Mouse (Mus musculus) liver, embryonic 16.5 days (tissue): Measurements from ENCODE around the gene Ccdc130. TPM values are rescaled to one million over a fixed set of nuclear protein-coding genes. Genes with fewer than 3 reads are reported as not detected.

Experiments
- ATAC-seq: fragments of 200-750 bp; cut with Nextera tagmentation; 2 replicates; pipeline ENCODE4 v1.8.0; 2017; ENCODE audit warnings: low read depth, mild to moderate bottlenecking, moderate number of reproducible peaks, moderate library complexity
- H3K27ac ChIP-seq: fragments of 300-500 bp; sonication (generic); 2 replicates; pipeline ENCODE4 v1.5.1; 2014; ENCODE audit warnings: mild to moderate bottlenecking, low read length
- H3K27me3 ChIP-seq: fragments of 300-500 bp; sonication (generic); 2 replicates; pipeline ENCODE4 v1.6.1; 2014; ENCODE audit warnings: low read depth, low read length, mixed read lengths; ENCODE audit not compliant: control insufficient read depth, insufficient read depth
- H3K36me3 ChIP-seq: fragments of 300-500 bp; sonication (generic); 2 replicates; pipeline ENCODE4 v1.6.1; 2014; ENCODE audit warnings: mild to moderate bottlenecking; ENCODE audit not compliant: control insufficient read depth, insufficient read depth
- H3K4me1 ChIP-seq: fragments of 300-500 bp; sonication (generic); 2 replicates; pipeline ENCODE4 v1.6.1; 2014; ENCODE audit warnings: low read depth, low read length, mixed read lengths; ENCODE audit not compliant: control insufficient read depth
- H3K4me2 ChIP-seq: fragments of 300-500 bp; sonication (generic); 2 replicates; pipeline ENCODE4 v1.6.1; 2014; ENCODE audit warnings: low read depth, low read length, mixed read lengths
- H3K4me3 ChIP-seq: fragments of 300-500 bp; sonication (generic); 2 replicates; pipeline ENCODE4 v1.5.1; 2014; ENCODE audit warnings: low read depth, mild to moderate bottlenecking, low read length
- H3K9ac ChIP-seq: fragments of 300-500 bp; sonication (generic); 2 replicates; pipeline ENCODE4 v1.6.1; 2014; ENCODE audit warnings: low read depth, low read length
- H3K9me3 ChIP-seq: fragments of 300-500 bp; sonication (generic); replicated peaks from 2 replicates; pipeline ENCODE4 v1.6.1; 2016; ENCODE audit warnings: low read length; ENCODE audit not compliant: control insufficient read depth
- WGBS: fragments of 180-500 bp; shearing (Covaris S2); extraction: QIAGEN DNeasy Blood & Tissue Kit; methylation state at CpG from one replicate; pipeline ENCODE4 v1.1.7; 2014; ENCODE audit not compliant: insufficient replicate concordance; 5-methylcytosine and 5-hydroxymethylcytosine counted together
- polyA plus RNA-seq: library from polyadenylated mRNA; unstranded; fragments of >200 nt; fragmentation: Nextera tagmentation; extraction: Ambion mirVana; gene quantifications from 2 replicates; pipeline ENCODE4 v1.2.1, GENCODE M21; 2015

The Ccdc130 gene
- polyA plus RNA-seq, 1 experiment from 2014 or later = 6.2 TPM

DNA sequence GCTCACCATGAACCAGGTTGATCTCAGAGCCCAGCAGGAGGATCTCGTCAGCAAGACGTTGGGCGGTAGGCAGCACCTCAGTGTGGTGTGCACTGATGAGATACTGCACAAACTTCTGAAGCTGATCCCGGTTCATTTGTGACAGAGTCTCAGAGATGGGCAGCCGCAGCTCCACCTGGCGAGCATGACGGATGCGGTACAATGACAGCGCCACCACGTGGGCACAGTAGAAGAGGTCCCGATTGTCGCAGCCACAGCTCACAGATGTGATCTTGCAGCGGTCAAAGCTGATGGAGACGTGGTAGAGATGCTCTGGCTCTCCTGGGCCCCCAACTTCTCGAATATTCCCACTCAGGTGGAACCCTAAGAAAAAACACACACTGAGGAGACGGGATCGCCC lies 39.4 kb downstream of the Ccdc130 start:
- H3K9me3 ChIP-seq = no peaks in the 10 kb centered on the region
- 67% methylated on average over 17 of the region's 17 CpGs for WGBS
- H3K36me3 ChIP-seq = no peaks in the 10 kb centered on the region
- ATAC-seq = no peak
- H3K4me2 ChIP-seq = no peak overlapping the region
- H3K27me3 ChIP-seq = no peaks in the 10 kb centered on the region
- peaks cover 4% of the 10 kb centered on the region for H3K4me1 ChIP-seq
- H3K27ac ChIP-seq = no peak overlapping the region
- no peak overlapping the region for H3K4me3 ChIP-seq
- H3K9ac ChIP-seq = no peak overlapping the region

- Histone ChIP-seq H3K27ac (no peak overlapping the region), H3K27me3 (no peaks in the 10 kb centered on the region), H3K9me3 (no peaks in the 10 kb centered on the region), H3K36me3 (no peaks in the 10 kb centered on the region), H3K4me2 (no peak overlapping the region), H3K4me3 (no peak overlapping the region), H3K4me1 (peaks cover 5% of the 10 kb centered on the region), H3K9ac (no peak overlapping the region)
- 73% methylated on average over 21 of the region's 21 CpGs for WGBS
- ATAC-seq = no peak
Observed at GRCm38 (mm10) chr8:84223322-84224029, 46.7 kb downstream of the Ccdc130 start.

DNA sequence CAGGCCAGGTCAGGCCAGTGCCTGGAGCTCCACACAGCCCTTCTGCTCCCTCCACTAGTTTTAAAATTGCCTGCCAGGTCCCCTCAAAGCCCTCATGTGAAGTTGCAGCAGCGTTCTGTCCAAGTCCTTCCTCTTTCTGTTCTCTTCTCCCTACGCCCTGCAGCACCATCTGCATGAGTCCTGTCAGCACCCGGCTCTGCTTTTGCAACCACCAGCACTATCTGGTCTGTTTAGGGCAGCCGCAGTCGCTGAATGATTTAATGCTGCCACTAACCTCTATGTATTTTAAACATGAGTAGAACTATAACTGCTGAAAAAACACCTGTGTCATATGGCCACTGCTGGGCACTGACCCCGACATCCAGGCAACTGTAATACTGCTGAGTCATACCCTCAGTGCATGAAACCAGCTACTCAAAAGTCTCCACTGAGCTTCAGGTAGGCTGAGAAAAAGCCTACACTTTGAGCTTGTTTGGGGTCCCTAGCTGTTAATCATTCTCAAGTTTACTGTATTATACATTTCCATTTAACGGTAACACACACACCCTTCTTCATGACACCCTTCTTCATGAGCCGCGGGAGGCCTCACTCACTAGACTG lies 47.5 kb downstream of the Ccdc130 start:
- H3K27ac ChIP-seq = peak overlapping the region; percentile 13; the same call in 1 of the 2 replicates
- 48% methylated on average over 9 of the region's 9 CpGs for WGBS
- H3K4me3 ChIP-seq = no peak overlapping the region
- no peaks in the 10 kb centered on the region for H3K27me3 ChIP-seq
- no peaks in the 10 kb centered on the region for H3K36me3 ChIP-seq
- H3K9ac ChIP-seq = no peak overlapping the region
- ATAC-seq = no peak; the same call in 1 of the 2 replicates
- no peaks in the 10 kb centered on the region for H3K9me3 ChIP-seq
- peaks cover 5% of the 10 kb centered on the region for H3K4me1 ChIP-seq
- no peak overlapping the region for H3K4me2 ChIP-seq

DNA sequence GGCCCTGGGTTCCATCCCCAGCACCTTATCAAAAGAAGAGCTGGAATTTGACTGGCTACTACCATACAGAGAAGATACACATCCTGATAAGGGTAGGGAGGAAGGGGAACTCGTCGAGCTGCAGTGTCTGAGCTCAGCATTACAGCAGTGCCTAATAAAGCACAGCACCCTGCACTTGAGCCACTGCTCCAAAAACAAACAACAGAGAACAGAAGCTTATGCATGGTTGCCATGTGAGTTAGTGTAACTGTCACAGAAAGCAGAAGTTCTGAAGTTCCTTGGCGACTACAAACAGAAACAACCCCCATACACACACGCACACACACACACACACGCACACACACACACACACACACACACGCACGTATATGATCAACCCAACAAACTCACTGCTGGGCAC lies 50.1 kb downstream of the Ccdc130 start:
- Histone ChIP-seq H3K4me1 (peaks cover 5% of the 10 kb centered on the region), H3K9ac (no peak overlapping the region), H3K4me2 (no peak overlapping the region), H3K36me3 (0 out of 2 replicates have a peak, but pooled peaks cover 2% of the 10 kb centered on the region), H3K9me3 (no peaks in the 10 kb centered on the region), H3K27me3 (no peaks in the 10 kb centered on the region), H3K4me3 (no peak overlapping the region), H3K27ac (no peak overlapping the region)
- 0 out of 2 replicates have a peak, but pooled peaks have one; percentile 22 for ATAC-seq
- WGBS = 37% methylated on average over 7 of the region's 7 CpGs

- Histone ChIP-seq H3K4me1 (peaks cover 5% of the 10 kb centered on the region), H3K9me3 (no peaks in the 10 kb centered on the region), H3K4me2 (no peak overlapping the region), H3K9ac (no peak overlapping the region), H3K36me3 (0 out of 2 replicates have a peak, but pooled peaks cover 2% of the 10 kb centered on the region), H3K4me3 (no peak overlapping the region), H3K27me3 (no peaks in the 10 kb centered on the region), H3K27ac (no peak overlapping the region)
- 77% methylated on average over 5 of the region's 5 CpGs for WGBS
- ATAC-seq = no peak
Observed at GRCm38 (mm10) chr8:84218143-84218542, 52.0 kb downstream of the Ccdc130 start.

DNA sequence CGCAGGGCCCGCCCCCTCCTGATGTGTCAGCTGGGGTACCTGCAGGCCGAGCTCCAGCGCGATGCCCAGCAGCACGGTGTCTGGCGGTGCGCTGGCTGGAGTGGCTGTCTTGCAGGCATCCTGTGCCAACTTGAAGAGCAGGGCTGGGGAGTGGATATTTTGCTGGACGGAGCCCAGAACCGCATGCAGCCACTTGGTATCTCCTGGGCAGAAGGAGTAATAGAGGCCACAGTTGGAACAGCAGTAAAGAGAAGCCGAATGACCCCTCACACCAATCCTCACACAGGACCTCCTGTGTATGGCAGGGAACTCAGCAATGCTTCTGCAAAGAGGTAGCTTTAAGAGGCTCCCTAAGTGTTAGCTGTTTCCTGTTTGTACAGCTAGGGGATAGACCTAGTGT lies 53.0 kb downstream of the Ccdc130 start:
- 81% methylated on average over 11 of the region's 11 CpGs for WGBS
- no peak for ATAC-seq
- no peak overlapping the region for H3K4me3 ChIP-seq
- no peak overlapping the region for H3K9ac ChIP-seq
- no peaks in the 10 kb centered on the region; the same call in 1 of the 2 replicates for H3K4me1 ChIP-seq
- no peaks in the 10 kb centered on the region for H3K9me3 ChIP-seq
- H3K27me3 ChIP-seq = no peaks in the 10 kb centered on the region
- 0 out of 2 replicates have a peak, but pooled peaks cover 2% of the 10 kb centered on the region for H3K36me3 ChIP-seq
- H3K27ac ChIP-seq = no peak overlapping the region
- no peak overlapping the region for H3K4me2 ChIP-seq

GRCm38 (mm10) chr8:84213277-84213676 lies 56.9 kb downstream of the Ccdc130 start:
- Histone ChIP-seq H3K4me2 (no peak overlapping the region), H3K4me1 (peaks cover 3% of the 10 kb centered on the region), H3K9ac (no peak overlapping the region), H3K36me3 (0 out of 2 replicates have a peak, but pooled peaks cover 2% of the 10 kb centered on the region), H3K4me3 (no peak overlapping the region), H3K27ac (no peak overlapping the region), H3K9me3 (no peaks in the 10 kb centered on the region), H3K27me3 (no peaks in the 10 kb centered on the region)
- no peak for ATAC-seq
- 58% methylated on average over 4 of the region's 4 CpGs for WGBS

GRCm38 (mm10) chr8:84211881-84212563 lies 58.2 kb downstream of the Ccdc130 start:
- peaks cover 3% of the 10 kb centered on the region for H3K4me1 ChIP-seq
- H3K4me3 ChIP-seq = no peak overlapping the region
- no peak for ATAC-seq
- H3K9ac ChIP-seq = no peak overlapping the region
- H3K27me3 ChIP-seq = no peaks in the 10 kb centered on the region
- no peaks in the 10 kb centered on the region for H3K9me3 ChIP-seq
- 0 out of 2 replicates have a peak, but pooled peaks cover under 1% of the 10 kb centered on the region for H3K36me3 ChIP-seq
- WGBS = 81% methylated on average over 31 of the region's 31 CpGs
- no peak overlapping the region for H3K27ac ChIP-seq
- no peak overlapping the region for H3K4me2 ChIP-seq

DNA sequence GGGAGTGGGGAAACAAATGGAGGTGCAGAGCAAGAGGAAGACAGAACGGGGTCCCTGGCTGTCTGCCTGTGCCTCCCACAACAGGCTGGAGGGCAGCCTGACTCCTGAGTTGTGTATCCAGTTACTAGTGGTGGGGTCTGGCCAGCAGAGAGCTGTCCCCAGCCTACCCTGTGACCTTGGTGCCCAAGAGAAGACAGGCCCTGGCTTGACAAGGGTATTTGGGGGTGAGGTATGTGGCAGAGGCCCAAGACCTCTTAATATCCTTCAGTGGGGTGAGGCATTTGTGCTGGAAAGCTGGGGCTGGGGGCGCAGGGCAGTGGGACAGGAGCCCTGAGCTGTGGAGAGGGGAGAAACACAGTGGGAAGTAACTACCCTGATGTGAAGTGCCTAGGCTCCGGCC lies 59.0 kb downstream of the Ccdc130 start:
- WGBS = 72% methylated on average over 3 of the region's 3 CpGs
- no peaks in the 10 kb centered on the region for H3K36me3 ChIP-seq
- peaks cover 3% of the 10 kb centered on the region for H3K4me1 ChIP-seq
- H3K9me3 ChIP-seq = no peaks in the 10 kb centered on the region
- H3K27ac ChIP-seq = no peak overlapping the region
- no peak overlapping the region for H3K9ac ChIP-seq
- no peak overlapping the region for H3K4me2 ChIP-seq
- H3K4me3 ChIP-seq = no peak overlapping the region
- no peak for ATAC-seq
- H3K27me3 ChIP-seq = no peaks in the 10 kb centered on the region
